Mouse (Mus musculus) lung, embryonic 16.5 days (tissue): ENCODE data around the gene Vsnl1. TPM values are rescaled to one million over a fixed set of nuclear protein-coding genes. Genes with fewer than 3 reads are reported as not detected.

Experiments used
- ATAC-seq: fragments of 200-750 bp; cut with Nextera tagmentation; 2 replicates; pipeline ENCODE4 v1.8.0; 2017; ENCODE audit warnings: low read depth, mild to moderate bottlenecking, moderate library complexity
- H3K27ac ChIP-seq: fragments of 300-500 bp; sonication (generic); 2 replicates; pipeline ENCODE4 v1.5.1; 2014; ENCODE audit warnings: mild to moderate bottlenecking, control low read depth, low read length
- H3K27me3 ChIP-seq: fragments of 300-500 bp; sonication (generic); 2 replicates; pipeline ENCODE4 v1.6.1; 2014; ENCODE audit warnings: low read depth, low read length, mixed read lengths; ENCODE audit not compliant: control insufficient read depth, insufficient read depth
- H3K36me3 ChIP-seq: fragments of 300-500 bp; sonication (generic); 2 replicates; pipeline ENCODE4 v1.6.1; 2014; ENCODE audit warnings: low read length; ENCODE audit not compliant: control insufficient read depth, insufficient read depth
- H3K4me1 ChIP-seq: fragments of 300-500 bp; sonication (generic); replicated peaks from 2 replicates; pipeline ENCODE4 v1.6.1; 2014; ENCODE audit warnings: low read length, mixed read lengths; ENCODE audit not compliant: control insufficient read depth, insufficient read depth
- H3K4me2 ChIP-seq: fragments of 300-500 bp; sonication (generic); 2 replicates; pipeline ENCODE4 v1.6.1; 2014; ENCODE audit warnings: low read depth, low read length, control low read depth
- H3K4me3 ChIP-seq: fragments of 300-500 bp; sonication (generic); 2 replicates; pipeline ENCODE4 v1.5.1; 2014; ENCODE audit warnings: mild to moderate bottlenecking, low read length, control low read depth
- H3K9ac ChIP-seq: fragments of 300-500 bp; sonication (generic); 2 replicates; pipeline ENCODE4 v1.6.1; 2014; ENCODE audit warnings: low read length, control low read depth
- H3K9me3 ChIP-seq: fragments of 300-500 bp; sonication (generic); 2 replicates; pipeline ENCODE4 v1.6.1; 2016; ENCODE audit warnings: low read length; ENCODE audit not compliant: control insufficient read depth
- WGBS: fragments of 180-500 bp; shearing (Covaris S2); extraction: QIAGEN DNeasy Blood & Tissue Kit; methylation state at CpG from one replicate; pipeline ENCODE4 v1.1.7; 2014; 5-methylcytosine and 5-hydroxymethylcytosine counted together
- polyA plus RNA-seq: library from polyadenylated mRNA; unstranded; fragments of >200 nt; fragmentation: Nextera tagmentation; extraction: Ambion mirVana; gene quantifications from 2 replicates; pipeline ENCODE4 v1.2.1, GENCODE M21; 2015

Vsnl1 gene
- polyA plus RNA-seq, 1 experiment from 2014 or later: 7.1 TPM

GRCm38 (mm10) chr12:11317671-11318070, 118.7 kb downstream of the Vsnl1 start:
- Histone ChIP-seq H3K4me2 (no peak overlapping the region), H3K9ac (no peak overlapping the region), H3K4me1 (no peaks in the 10 kb centered on the region), H3K4me3 (no peak overlapping the region), H3K36me3 (peaks cover 16% of the 10 kb centered on the region), H3K27me3 (no peaks in the 10 kb centered on the region), H3K27ac (no peak overlapping the region), H3K9me3 (no peaks in the 10 kb centered on the region)
- WGBS: 34% methylated on average over 6 of the region's 6 CpGs
- ATAC-seq: no peak

GRCm38 (mm10) chr12:11313840-11314239, 122.6 kb downstream of the Vsnl1 start:
- H3K36me3 ChIP-seq: peaks cover 21% of the 10 kb centered on the region

GRCm38 (mm10) chr12:11311106-11311505, 125.3 kb downstream of the Vsnl1 start:
- Histone ChIP-seq H3K4me2 (no peak overlapping the region), H3K9me3 (no peaks in the 10 kb centered on the region), H3K4me3 (no peak overlapping the region), H3K27me3 (no peaks in the 10 kb centered on the region), H3K4me1 (no peaks in the 10 kb centered on the region), H3K27ac (no peak overlapping the region), H3K9ac (no peak overlapping the region), H3K36me3 (peaks cover 28% of the 10 kb centered on the region)
- ATAC-seq: no peak
- 98% methylated on average over 2 of the region's 2 CpGs for WGBS

More at GRCm38 (mm10) chr12:11313840-11314239, 122.6 kb downstream of the Vsnl1 start:
- H3K9me3 ChIP-seq: no peaks in the 10 kb centered on the region
- H3K27me3 ChIP-seq: no peaks in the 10 kb centered on the region
- ATAC-seq: no peak
- no peak overlapping the region for H3K9ac ChIP-seq
- H3K27ac ChIP-seq: no peak overlapping the region
- H3K4me1 ChIP-seq: no peaks in the 10 kb centered on the region
- no peak overlapping the region for H3K4me2 ChIP-seq
- H3K4me3 ChIP-seq: no peak overlapping the region
- WGBS: 47% methylated on average over 1 of the region's 1 CpGs

GRCm38 (mm10) chr12:11306753-11307645, 129.4 kb downstream of the Vsnl1 start:
- WGBS: 71% methylated on average over 8 of the region's 8 CpGs
- ATAC-seq: no peak

GRCm38 (mm10) chr12:11300858-11301257, 135.6 kb downstream of the Vsnl1 start:
- H3K9me3 ChIP-seq: no peaks in the 10 kb centered on the region
- H3K4me3 ChIP-seq: no peak overlapping the region
- no peak overlapping the region for H3K27ac ChIP-seq
- no peak for ATAC-seq
- H3K4me1 ChIP-seq: no peaks in the 10 kb centered on the region
- H3K9ac ChIP-seq: no peak overlapping the region
- WGBS: 95% methylated on average over 1 of the region's 1 CpGs
- H3K27me3 ChIP-seq: no peaks in the 10 kb centered on the region
- H3K4me2 ChIP-seq: no peak overlapping the region
- peaks cover 27% of the 10 kb centered on the region for H3K36me3 ChIP-seq

More at GRCm38 (mm10) chr12:11306753-11307645, 129.4 kb downstream of the Vsnl1 start:
- Histone ChIP-seq H3K27ac (no peak overlapping the region), H3K4me3 (no peak overlapping the region), H3K9ac (no peak overlapping the region), H3K27me3 (no peaks in the 10 kb centered on the region), H3K4me1 (no peaks in the 10 kb centered on the region), H3K9me3 (no peaks in the 10 kb centered on the region), H3K36me3 (peaks cover 29% of the 10 kb centered on the region), H3K4me2 (no peak overlapping the region)

GRCm38 (mm10) chr12:11286382-11286781, 150.0 kb downstream of the Vsnl1 start:
- Histone ChIP-seq H3K4me3 (no peak overlapping the region), H3K9me3 (no peaks in the 10 kb centered on the region), H3K4me2 (no peak overlapping the region), H3K36me3 (peaks cover 36% of the 10 kb centered on the region), H3K9ac (no peak overlapping the region), H3K27me3 (no peaks in the 10 kb centered on the region), H3K27ac (no peak overlapping the region), H3K4me1 (no peaks in the 10 kb centered on the region)
- 85% methylated on average over 2 of the region's 2 CpGs for WGBS
- ATAC-seq: no peak

GRCm38 (mm10) chr12:11281584-11281983, 154.8 kb downstream of the Vsnl1 start:
- Histone ChIP-seq H3K27ac (no peak overlapping the region), H3K4me3 (no peak overlapping the region), H3K4me1 (no peaks in the 10 kb centered on the region), H3K4me2 (no peak overlapping the region), H3K9me3 (no peaks in the 10 kb centered on the region), H3K27me3 (no peaks in the 10 kb centered on the region), H3K9ac (no peak overlapping the region), H3K36me3 (peaks cover 35% of the 10 kb centered on the region)
- 93% methylated on average over 2 of the region's 2 CpGs for WGBS
- no peak for ATAC-seq

GRCm38 (mm10) chr12:11279886-11280285, 156.5 kb downstream of the Vsnl1 start:
- Histone ChIP-seq H3K36me3 (peaks cover 27% of the 10 kb centered on the region), H3K9me3 (no peaks in the 10 kb centered on the region), H3K9ac (no peak overlapping the region), H3K4me2 (no peak overlapping the region), H3K4me3 (no peak overlapping the region), H3K4me1 (no peaks in the 10 kb centered on the region), H3K27me3 (no peaks in the 10 kb centered on the region), H3K27ac (no peak overlapping the region)
- WGBS: 83% methylated on average over 3 of the region's 3 CpGs
- no peak for ATAC-seq

- Histone ChIP-seq H3K9ac (no peak overlapping the region), H3K4me3 (no peak overlapping the region), H3K36me3 (peaks cover 29% of the 10 kb centered on the region)
Observed at GRCm38 (mm10) chr12:11277207-11277606, 159.2 kb downstream of the Vsnl1 start.

More at GRCm38 (mm10) chr12:11277207-11277606, 159.2 kb downstream of the Vsnl1 start:
- no peak for ATAC-seq
- WGBS: 91% methylated on average over 6 of the region's 6 CpGs
- Histone ChIP-seq H3K27me3 (no peaks in the 10 kb centered on the region), H3K27ac (no peak overlapping the region), H3K4me1 (no peaks in the 10 kb centered on the region), H3K9me3 (no peaks in the 10 kb centered on the region), H3K4me2 (no peak overlapping the region)
